Comparison of ENCODE assay signal across 23 mouse cellular contexts in the genomic region with DNA sequence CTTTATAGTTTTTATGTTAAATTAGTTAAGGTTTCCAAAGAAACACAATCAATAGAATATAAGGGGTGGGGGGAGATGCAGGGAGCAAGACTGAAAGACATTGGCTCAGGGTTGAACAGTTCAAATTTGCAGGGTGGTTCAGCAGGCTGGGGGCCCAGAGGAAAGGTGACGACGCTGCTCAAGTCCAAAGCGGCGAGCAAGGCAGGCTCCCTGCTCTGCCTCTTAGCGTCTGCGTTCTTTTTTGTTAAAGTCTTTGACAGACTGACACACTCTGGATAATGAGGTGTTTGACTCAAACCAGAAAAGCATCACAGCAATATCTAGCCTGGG.
"Had no signal": no experiment of that assay in that cellular context is flagged by ENCODE, and none has a peak within 500 bp of the region (broad histone marks: within the 10 kb centered on the region; RNA-seq: fewer than 3 reads in every experiment).

No protein-coding gene starts in this region.

- H3K4me3 ChIP-seq: left cerebral cortex, adult 2 months; liver, embryonic 12.5 days; liver, embryonic 15.5 days; lung, embryonic 15.5 days; neural tube, embryonic 12.5 days; stomach, embryonic 15.5 days had no signal

- H3K27me3 ChIP-seq: liver, embryonic 12.5 days; liver, embryonic 15.5 days; lung, embryonic 15.5 days; neural tube, embryonic 12.5 days; stomach, embryonic 15.5 days had no signal

- ATAC-seq: intestine, embryonic 16.5 days; liver, embryonic 12.5 days had no signal

- H3K27ac ChIP-seq: left cerebral cortex, adult 2 months; liver, embryonic 12.5 days; liver, embryonic 15.5 days; lung, embryonic 15.5 days; neural tube, embryonic 12.5 days; stomach, embryonic 15.5 days had no signal

- H3K9me3 ChIP-seq: liver, embryonic 12.5 days; liver, embryonic 15.5 days; lung, embryonic 15.5 days; neural tube, embryonic 12.5 days; stomach, embryonic 15.5 days had no signal

- H3K36me3 ChIP-seq: liver, embryonic 12.5 days; liver, embryonic 15.5 days; lung, embryonic 15.5 days; neural tube, embryonic 12.5 days; stomach, embryonic 15.5 days had no signal

- H3K4me1 ChIP-seq: liver, embryonic 12.5 days; liver, embryonic 15.5 days had no signal

- H3K9ac ChIP-seq: liver, embryonic 12.5 days; liver, embryonic 15.5 days; lung, embryonic 15.5 days; neural tube, embryonic 12.5 days; stomach, embryonic 15.5 days had no signal

- H3K4me2 ChIP-seq: liver, embryonic 12.5 days; liver, embryonic 15.5 days; lung, embryonic 15.5 days; midbrain, embryonic 11.5 days; stomach, embryonic 15.5 days had no signal

- DNase-seq: kidney, adult 18-20 months; kidney, adult 9 months; kidney, postnatal 14 days; kidney, postnatal 4 days; layer of hippocampus, adult 9-11 months; layer of hippocampus, postnatal 36 days; liver; lung, adult 18-20 months; lung, postnatal 10 days; lung, postnatal 36 days; midbrain, embryonic 14.5 days; right cerebral cortex, adult 18-20 months; right cerebral cortex, postnatal 14 days; spleen, adult 18-20 months; thymus, postnatal 25 days had no signal
